Mouse (Mus musculus): ENCODE data around the gene Aurka. TPM values are rescaled to one million over a fixed set of nuclear protein-coding genes. Genes with fewer than 3 reads are reported as not detected.
A peak's percentile ranks its signal among the peaks of the same experiment; 100 is the strongest.

The Aurka gene
- polyA plus RNA-seq, 1 experiment from 2014 or later, result 108 TPM

GRCm38 (mm10) chr2:172338206-172338942 is 32.0 kb downstream of the Aurka start:
- DNase-seq (ENCODE audit: low spot score), result no peak

- DNase-seq (ENCODE audit: low spot score), result no peak
Observed at GRCm38 (mm10) chr2:172329179-172329578, 41.2 kb downstream of the Aurka start.

- DNase-seq (ENCODE audit: low spot score), result no peak
Observed at GRCm38 (mm10) chr2:172328248-172328647, 42.1 kb downstream of the Aurka start.

- DNase-seq (ENCODE audit: low spot score), result peak; percentile 28
Observed at GRCm38 (mm10) chr2:172320878-172321277, 49.5 kb downstream of the Aurka start.

GRCm38 (mm10) chr2:172311731-172312130 is 58.6 kb downstream of the Aurka start:
- no peak for DNase-seq (ENCODE audit: low spot score)

GRCm38 (mm10) chr2:172306544-172306943 is 63.8 kb downstream of the Aurka start:
- no peak for DNase-seq (ENCODE audit: low spot score)

Other genes with a start within 250 kb of the Aurka start
- not detected in 2 replicates for gene Mc3r, start 122.0 kb downstream of the Aurka start, polyA plus RNA-seq (2015; fragmentation: Nextera tagmentation; extraction: Ambion mirVana)
- 4.9 and 5.1 TPM in 2 replicates for gene Fam210b, start 25.0 kb downstream of the Aurka start, polyA plus RNA-seq (2015; fragmentation: Nextera tagmentation; extraction: Ambion mirVana)
- gene Cstf1, start 146 bp upstream of the Aurka start, polyA plus RNA-seq (2015; fragmentation: Nextera tagmentation; extraction: Ambion mirVana), result 48.5 and 55.2 TPM in 2 replicates
- gene Cass4, start 23.3 kb upstream of the Aurka start, polyA plus RNA-seq (2015; fragmentation: Nextera tagmentation; extraction: Ambion mirVana), result 2.3 and 2.4 TPM in 2 replicates
- 132 and 144 TPM in 2 replicates for gene Rtf2, start 70.0 kb upstream of the Aurka start, polyA plus RNA-seq (2015; fragmentation: Nextera tagmentation; extraction: Ambion mirVana)
- gene Gcnt7, start 88.1 kb upstream of the Aurka start, polyA plus RNA-seq (2015; fragmentation: Nextera tagmentation; extraction: Ambion mirVana), result 0.84 and 2.0 TPM in 2 replicates
- gene Fam209, start 102.0 kb upstream of the Aurka start, polyA plus RNA-seq (2015; fragmentation: Nextera tagmentation; extraction: Ambion mirVana), result 0.90 and 1.0 TPM in 2 replicates
- 0.93 and 0.98 TPM in 2 replicates for gene Tfap2c, start 179.1 kb upstream of the Aurka start, polyA plus RNA-seq (2015; fragmentation: Nextera tagmentation; extraction: Ambion mirVana)

All from thymus, postnatal 0 days (tissue).